Mouse (Mus musculus): ENCODE results near the gene Gnptg. TPM values are rescaled to one million over a fixed set of nuclear protein-coding genes. Genes with fewer than 3 reads are reported as not detected.
A peak's percentile ranks its signal among the peaks of the same experiment; 100 is the strongest.

The Gnptg gene
- 88.4 and 110 TPM in 2 replicates for polyA plus RNA-seq (2014; fragmentation: Nextera tagmentation; extraction: Ambion mirVana)

DNA sequence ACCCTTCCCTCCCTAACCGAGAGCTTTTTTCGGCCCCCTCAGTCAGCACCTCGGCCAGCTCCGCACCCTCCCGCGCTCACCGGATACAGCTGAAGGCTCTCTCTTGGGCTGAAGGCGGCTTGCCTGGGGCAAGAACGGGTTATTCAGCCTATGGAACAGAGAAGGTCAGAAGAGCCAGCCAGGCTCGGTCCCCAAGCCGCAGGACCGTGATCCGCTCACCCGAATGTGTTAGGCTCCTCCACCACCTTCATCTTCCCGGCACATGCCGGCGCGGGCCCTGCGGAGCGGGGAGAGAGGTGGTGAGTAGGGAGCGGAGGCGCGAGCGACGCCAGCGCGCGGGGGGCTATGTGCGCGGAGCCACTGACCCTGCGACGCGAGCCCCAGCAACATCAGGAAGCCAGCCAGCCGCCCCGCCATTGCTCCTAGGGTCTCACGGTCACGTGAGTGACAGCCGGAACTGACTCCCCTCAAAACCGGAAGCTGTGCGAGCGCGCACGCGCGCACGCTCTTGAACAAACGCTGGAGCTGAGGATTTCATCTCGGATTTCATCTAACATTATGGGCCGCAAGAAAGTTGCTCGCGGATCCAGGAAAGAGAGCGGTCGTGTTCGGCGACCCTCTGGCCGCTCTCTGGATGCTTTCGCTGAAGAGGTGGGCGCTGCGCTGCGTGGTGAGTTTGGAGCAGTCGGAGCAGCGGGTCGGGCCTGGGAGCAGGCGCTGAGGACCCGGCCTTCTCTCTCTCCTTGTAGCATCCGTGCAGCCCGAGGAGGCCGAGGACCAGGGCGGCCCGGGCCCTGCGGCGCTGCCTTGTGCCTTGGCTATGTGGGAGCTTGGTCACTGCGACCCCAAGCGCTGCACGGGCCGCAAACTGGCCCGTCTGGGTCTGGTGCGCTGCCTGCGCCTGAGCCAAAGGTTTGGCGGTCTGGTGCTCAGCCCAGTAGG is at the start of gene Gnptg, which contains the start of gene Tsr3:
TSS of gene Gnptg (minus strand) at position 430 of the 942 bp plus-strand sequence.
TSS of gene Tsr3 (plus strand) at position 476 of the 942 bp plus-strand sequence.
- Histone ChIP-seq H3K9me3 (ENCODE audit: control insufficient read depth, low read length) (no peaks in the 10 kb centered on the region), H3K27ac (ENCODE audit: low read depth, low read length) (peak within 1 kb of the TSS; percentile 63), H3K4me2 (ENCODE audit: low read depth, low read length) (peak within 1 kb of the TSS; percentile 97), H3K36me3 (ENCODE audit: control insufficient read depth, insufficient read depth, low read length) (peaks cover 32% of the 10 kb centered on the region), H3K9ac (replicated peaks; ENCODE audit: low read depth, low read length) (peak within 1 kb of the TSS; percentile 86), H3K27me3 (ENCODE audit: control insufficient read depth, insufficient read depth, low read length) (no peaks in the 10 kb centered on the region), H3K4me1 (ENCODE audit: control insufficient read depth, insufficient read depth, low read length) (peaks cover 13% of the 10 kb centered on the region), H3K4me3 (ENCODE audit: low read depth, low read length) (peak within 1 kb of the TSS; percentile 94)
- under 1% methylated on average over 79 of the region's 80 CpGs for WGBS
- ATAC-seq (ENCODE audit: low read depth) = peak; percentile 86

DNA sequence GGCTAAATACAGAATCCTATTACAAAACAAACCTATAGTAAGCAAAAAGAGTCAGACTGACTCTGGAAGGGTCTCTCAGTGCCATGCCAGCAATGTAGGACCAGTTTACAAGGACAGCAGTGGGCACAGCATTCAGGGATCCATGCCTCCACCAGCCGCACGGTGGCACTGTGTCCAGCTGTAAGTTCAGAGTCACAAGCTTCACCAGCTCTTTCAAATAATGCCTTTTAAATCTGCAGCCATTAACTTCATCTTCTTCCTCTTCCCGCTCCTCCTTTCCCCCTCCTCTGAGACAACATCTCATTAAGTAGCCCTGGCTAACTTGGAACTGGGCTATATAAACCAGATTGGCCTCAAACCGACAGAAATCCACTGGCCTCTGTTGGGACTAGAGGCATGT is 48.9 kb upstream of the Gnptg start:
- Histone ChIP-seq H3K9ac (replicated peaks; ENCODE audit: low read depth, low read length) (no peak overlapping the region), H3K27ac (ENCODE audit: low read depth, low read length) (no peak overlapping the region), H3K9me3 (ENCODE audit: control insufficient read depth, low read length) (no peaks in the 10 kb centered on the region), H3K27me3 (ENCODE audit: control insufficient read depth, insufficient read depth, low read length) (no peaks in the 10 kb centered on the region), H3K4me1 (ENCODE audit: control insufficient read depth, insufficient read depth, low read length) (no peaks in the 10 kb centered on the region), H3K4me3 (ENCODE audit: low read depth, low read length) (no peak overlapping the region), H3K36me3 (ENCODE audit: control insufficient read depth, insufficient read depth, low read length) (no peaks in the 10 kb centered on the region), H3K4me2 (ENCODE audit: low read depth, low read length) (no peak overlapping the region)
- 26% methylated on average over 4 of the region's 4 CpGs for WGBS
- ATAC-seq (ENCODE audit: low read depth) = no peak

DNA sequence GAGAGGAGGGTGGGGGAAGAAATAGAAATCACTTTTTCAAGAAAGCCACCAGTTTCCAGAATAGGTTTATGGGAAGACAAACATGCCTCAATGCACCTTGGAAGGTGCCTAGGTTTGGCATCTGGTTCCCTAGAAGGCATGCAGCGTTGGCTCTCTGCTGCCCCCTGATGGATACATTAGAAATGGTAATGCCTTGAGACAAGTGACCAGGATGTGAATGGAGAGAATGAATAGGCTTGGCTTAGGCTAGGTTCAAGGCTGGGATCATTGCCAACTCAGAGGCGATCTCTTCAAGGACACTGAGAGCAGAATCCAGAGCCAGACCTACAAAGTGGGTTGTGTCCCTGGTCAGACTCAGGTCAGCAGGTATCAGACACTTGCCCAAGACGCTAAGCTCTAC is 45.1 kb upstream of the Gnptg start:
- WGBS = 27% methylated on average over 3 of the region's 3 CpGs
- H3K27me3 ChIP-seq (ENCODE audit: control insufficient read depth, insufficient read depth, low read length) = no peaks in the 10 kb centered on the region
- H3K4me2 ChIP-seq (ENCODE audit: low read depth, low read length) = no peak overlapping the region
- H3K4me3 ChIP-seq (ENCODE audit: low read depth, low read length) = no peak overlapping the region
- H3K27ac ChIP-seq (ENCODE audit: low read depth, low read length) = no peak overlapping the region
- H3K36me3 ChIP-seq (ENCODE audit: control insufficient read depth, insufficient read depth, low read length) = no peaks in the 10 kb centered on the region
- no peak for ATAC-seq (ENCODE audit: low read depth)
- no peaks in the 10 kb centered on the region for H3K4me1 ChIP-seq (ENCODE audit: control insufficient read depth, insufficient read depth, low read length)
- H3K9me3 ChIP-seq (ENCODE audit: control insufficient read depth, low read length) = no peaks in the 10 kb centered on the region
- H3K9ac ChIP-seq (replicated peaks; ENCODE audit: low read depth, low read length) = no peak overlapping the region

DNA sequence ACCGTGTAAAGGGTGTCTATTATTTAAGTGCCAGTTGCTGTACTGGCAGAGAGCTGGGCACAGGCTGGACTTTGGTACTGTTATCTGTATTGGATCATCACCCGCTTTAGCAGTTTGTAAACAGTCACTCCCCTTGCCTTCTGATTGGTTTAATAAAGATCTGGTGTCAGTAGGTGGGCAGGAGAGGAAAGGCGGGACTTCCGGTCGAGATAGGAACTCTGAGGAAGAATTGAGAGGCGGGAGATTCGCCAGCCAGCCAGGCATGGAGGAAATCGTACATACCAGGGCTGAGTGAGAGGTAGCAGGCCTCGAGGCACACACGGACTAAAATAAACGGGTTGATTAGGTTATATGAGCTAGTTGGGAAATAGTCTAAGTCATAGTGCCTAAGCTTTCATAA is 42.2 kb upstream of the Gnptg start:
- WGBS = 49% methylated on average over 11 of the region's 11 CpGs
- Histone ChIP-seq H3K4me2 (ENCODE audit: low read depth, low read length) (no peak overlapping the region), H3K36me3 (ENCODE audit: control insufficient read depth, insufficient read depth, low read length) (no peaks in the 10 kb centered on the region), H3K9ac (replicated peaks; ENCODE audit: low read depth, low read length) (no peak overlapping the region), H3K9me3 (ENCODE audit: control insufficient read depth, low read length) (no peaks in the 10 kb centered on the region), H3K4me3 (ENCODE audit: low read depth, low read length) (no peak overlapping the region), H3K27ac (ENCODE audit: low read depth, low read length) (no peak overlapping the region), H3K4me1 (ENCODE audit: control insufficient read depth, insufficient read depth, low read length) (no peaks in the 10 kb centered on the region), H3K27me3 (ENCODE audit: control insufficient read depth, insufficient read depth, low read length) (no peaks in the 10 kb centered on the region)
- ATAC-seq (ENCODE audit: low read depth) = no peak

DNA sequence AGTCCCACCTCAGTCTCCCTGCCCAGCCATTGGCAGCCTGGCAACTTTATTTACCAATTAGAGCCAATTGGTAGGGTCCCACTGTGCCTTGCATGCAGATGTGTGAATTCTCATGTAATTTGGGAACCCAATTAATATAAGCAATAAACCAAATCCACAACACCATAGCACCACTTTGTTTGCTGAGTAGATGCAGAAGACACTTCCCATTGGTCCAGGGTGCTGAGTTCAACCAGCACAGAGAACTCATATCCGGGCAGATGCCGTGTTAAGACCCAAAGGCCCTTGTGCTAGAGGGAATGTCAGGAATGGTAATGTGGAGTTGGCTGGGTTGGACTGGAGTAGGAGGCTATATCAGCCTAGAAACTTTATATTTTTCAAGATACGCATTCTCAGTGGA is 35.9 kb upstream of the Gnptg start:
- Histone ChIP-seq H3K4me3 (ENCODE audit: low read depth, low read length) (no peak overlapping the region), H3K9ac (replicated peaks; ENCODE audit: low read depth, low read length) (no peak overlapping the region), H3K4me1 (ENCODE audit: control insufficient read depth, insufficient read depth, low read length) (peaks cover 14% of the 10 kb centered on the region), H3K27ac (ENCODE audit: low read depth, low read length) (no peak overlapping the region), H3K4me2 (ENCODE audit: low read depth, low read length) (no peak overlapping the region), H3K27me3 (ENCODE audit: control insufficient read depth, insufficient read depth, low read length) (no peaks in the 10 kb centered on the region), H3K36me3 (ENCODE audit: control insufficient read depth, insufficient read depth, low read length) (no peaks in the 10 kb centered on the region), H3K9me3 (ENCODE audit: control insufficient read depth, low read length) (no peaks in the 10 kb centered on the region)
- WGBS = 96% methylated on average over 3 of the region's 3 CpGs
- ATAC-seq (ENCODE audit: low read depth) = no peak

DNA sequence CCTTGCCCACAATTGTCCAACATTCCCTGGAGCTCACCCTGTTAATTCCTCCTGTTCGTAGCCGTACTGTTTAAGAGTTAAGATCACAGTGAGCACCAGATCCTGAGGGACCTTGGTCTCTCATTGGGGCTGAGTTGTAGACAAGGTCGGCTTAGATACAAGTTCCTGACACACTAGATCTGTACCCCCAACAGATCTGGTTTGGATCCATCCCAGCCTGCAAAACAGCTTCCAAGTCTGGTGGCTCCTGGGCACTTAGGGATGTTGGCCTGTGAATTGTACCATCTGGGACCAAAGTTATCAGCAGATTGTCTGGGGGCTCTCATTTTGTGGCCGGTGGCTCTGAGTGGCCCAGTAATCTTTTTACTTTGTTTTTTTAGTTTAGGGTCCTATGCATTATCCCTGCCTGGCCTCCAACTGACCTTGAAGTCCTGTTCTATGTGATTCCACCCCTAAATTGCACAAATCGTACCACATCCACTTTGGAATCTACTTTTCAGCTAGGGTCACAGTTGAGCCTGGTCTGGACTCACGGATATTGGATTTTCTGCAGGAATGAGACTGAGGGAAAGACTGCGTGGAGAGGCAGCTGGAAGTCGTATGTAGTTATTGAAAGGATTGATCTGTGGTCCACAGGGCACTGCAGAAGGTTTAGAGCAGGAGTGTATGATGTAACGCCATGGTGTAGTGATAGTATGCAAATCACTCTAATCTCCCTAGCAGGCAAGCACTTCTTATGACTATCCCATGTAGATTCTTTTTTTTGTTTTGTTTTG is 34.8 kb upstream of the Gnptg start, which contains the start of gene Ube2i:
TSS of gene Ube2i (minus strand) at position 52 of the 776 bp plus-strand sequence.
- WGBS = 82% methylated on average over 9 of the region's 9 CpGs

DNA sequence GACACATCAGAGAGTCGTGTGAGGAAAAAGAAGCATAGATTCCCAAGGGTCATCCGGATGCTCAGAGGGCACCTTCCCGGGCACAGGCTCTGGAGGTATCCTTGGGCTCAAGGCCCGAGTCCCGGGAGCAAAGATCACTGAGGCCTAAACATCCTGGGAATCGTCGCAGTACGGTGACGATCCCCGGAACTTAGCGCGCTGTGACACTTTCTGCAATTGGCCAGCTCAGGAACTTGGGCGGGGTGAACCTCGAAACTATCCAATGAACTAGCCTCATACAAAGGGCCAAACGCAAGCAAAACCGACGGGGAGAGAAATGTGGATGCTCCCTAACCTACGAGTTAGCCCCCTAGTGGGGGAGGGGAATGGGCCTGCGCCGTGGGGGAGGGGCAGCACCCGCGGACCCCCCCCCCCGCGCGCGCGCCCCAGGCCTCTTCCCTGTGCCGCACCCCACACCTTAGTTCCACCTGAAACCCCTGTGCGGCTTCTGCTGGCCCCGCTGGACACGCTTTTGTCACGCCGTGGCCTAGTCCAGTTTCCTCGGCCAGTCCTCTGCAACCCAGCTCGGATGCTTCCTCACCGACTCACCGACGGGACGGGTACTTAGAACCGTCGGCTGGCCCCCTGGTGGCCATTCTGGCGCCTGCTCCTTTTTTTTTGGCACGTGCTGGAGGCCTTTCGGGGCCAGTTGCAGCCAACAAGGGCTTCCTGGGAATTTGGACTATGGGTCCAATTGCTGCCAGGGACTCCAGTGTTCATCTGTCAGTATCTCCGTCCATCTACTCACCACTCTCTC is 34.0 kb upstream of the Gnptg start:
- peak; percentile 88 for ATAC-seq (ENCODE audit: low read depth)
- H3K36me3 ChIP-seq (ENCODE audit: control insufficient read depth, insufficient read depth, low read length) = peaks cover under 1% of the 10 kb centered on the region; the same call in 1 of the 2 replicates
- H3K9me3 ChIP-seq (ENCODE audit: control insufficient read depth, low read length) = no peaks in the 10 kb centered on the region
- peak overlapping the region; percentile 87 for H3K9ac ChIP-seq (replicated peaks; ENCODE audit: low read depth, low read length)
- peak overlapping the region; percentile 37; the same call in 1 of the 2 replicates for H3K4me2 ChIP-seq (ENCODE audit: low read depth, low read length)
- peak overlapping the region; percentile 76 for H3K4me3 ChIP-seq (ENCODE audit: low read depth, low read length)
- H3K27me3 ChIP-seq (ENCODE audit: control insufficient read depth, insufficient read depth, low read length) = no peaks in the 10 kb centered on the region
- H3K4me1 ChIP-seq (ENCODE audit: control insufficient read depth, insufficient read depth, low read length) = peaks cover 21% of the 10 kb centered on the region
- 2% methylated on average over 44 of the region's 45 CpGs for WGBS
- H3K27ac ChIP-seq (ENCODE audit: low read depth, low read length) = peak overlapping the region; percentile 99

More for the DNA sequence above, 34.8 kb upstream of the Gnptg start, which contains the start of gene Ube2i:
- H3K4me2 ChIP-seq (ENCODE audit: low read depth, low read length) = peak within 1 kb of the TSS; percentile 37; the same call in 1 of the 2 replicates
- H3K27me3 ChIP-seq (ENCODE audit: control insufficient read depth, insufficient read depth, low read length) = no peaks in the 10 kb centered on the region
- no peaks in the 10 kb centered on the region for H3K36me3 ChIP-seq (ENCODE audit: control insufficient read depth, insufficient read depth, low read length)
- H3K4me3 ChIP-seq (ENCODE audit: low read depth, low read length) = peak within 1 kb of the TSS; percentile 76
- H3K27ac ChIP-seq (ENCODE audit: low read depth, low read length) = peak within 1 kb of the TSS; percentile 99
- peak within 1 kb of the TSS; percentile 87 for H3K9ac ChIP-seq (replicated peaks; ENCODE audit: low read depth, low read length)
- no peak for ATAC-seq (ENCODE audit: low read depth)
- H3K9me3 ChIP-seq (ENCODE audit: control insufficient read depth, low read length) = no peaks in the 10 kb centered on the region
- H3K4me1 ChIP-seq (ENCODE audit: control insufficient read depth, insufficient read depth, low read length) = peaks cover 21% of the 10 kb centered on the region

DNA sequence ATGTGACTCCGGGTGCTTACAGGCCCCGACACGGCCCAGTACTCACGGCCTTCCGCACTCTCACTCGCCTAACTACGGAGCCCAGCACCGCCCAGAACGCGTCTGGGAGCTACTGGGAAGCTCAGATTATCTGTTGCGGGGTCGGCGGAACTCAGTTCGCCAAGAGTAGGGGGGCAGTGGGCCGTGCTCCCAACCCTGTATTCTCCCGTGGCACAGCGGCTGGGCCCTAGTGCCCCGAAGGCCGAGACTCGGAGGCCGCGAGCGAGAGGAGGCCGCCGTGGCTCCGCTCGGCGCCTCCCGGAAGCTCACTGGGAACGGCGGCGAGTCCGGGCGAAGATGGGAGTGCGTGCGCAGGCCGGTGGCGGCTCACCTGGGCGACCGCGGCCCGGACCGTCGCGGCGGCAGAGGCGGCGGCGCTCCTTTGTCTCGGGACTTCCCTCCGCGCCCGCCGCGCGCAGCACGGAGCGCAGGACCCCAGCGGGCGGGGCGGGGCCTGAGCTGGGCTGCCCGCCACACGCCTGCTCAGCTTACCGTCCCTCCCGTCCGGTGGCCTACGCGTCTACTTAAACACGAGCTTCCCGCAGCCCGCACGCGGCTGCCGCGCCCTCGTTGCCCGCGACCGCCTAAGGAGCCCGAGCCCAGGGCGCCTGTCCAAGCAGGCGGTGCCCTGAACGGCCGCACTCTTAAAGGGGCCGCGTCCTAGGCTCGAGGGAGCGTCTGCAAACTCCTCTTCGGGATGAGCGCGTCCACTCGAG is 33.2 kb upstream of the Gnptg start:
- WGBS = under 1% methylated on average over 87 of the region's 92 CpGs
- peaks cover 21% of the 10 kb centered on the region for H3K4me1 ChIP-seq (ENCODE audit: control insufficient read depth, insufficient read depth, low read length)
- peak overlapping the region; percentile 96 for H3K4me2 ChIP-seq (ENCODE audit: low read depth, low read length)
- no peaks in the 10 kb centered on the region for H3K9me3 ChIP-seq (ENCODE audit: control insufficient read depth, low read length)
- peaks cover 7% of the 10 kb centered on the region for H3K36me3 ChIP-seq (ENCODE audit: control insufficient read depth, insufficient read depth, low read length)
- peak overlapping the region; percentile 87 for H3K9ac ChIP-seq (replicated peaks; ENCODE audit: low read depth, low read length)
- peak overlapping the region; percentile 76 for H3K4me3 ChIP-seq (ENCODE audit: low read depth, low read length)
- H3K27ac ChIP-seq (ENCODE audit: low read depth, low read length) = peak overlapping the region; percentile 99
- ATAC-seq (ENCODE audit: low read depth) = peak; percentile 91
- H3K27me3 ChIP-seq (ENCODE audit: control insufficient read depth, insufficient read depth, low read length) = no peaks in the 10 kb centered on the region

All from neural tube, embryonic 14.5 days (tissue).